Mouse (Mus musculus): ENCODE data around the gene Armc9. TPM values are rescaled to one million over a fixed set of nuclear protein-coding genes. Genes with fewer than 3 reads are reported as not detected.

Gene Armc9
- polyA plus RNA-seq, 1 experiment from 2014 or later: 30.2 TPM

GRCm38 (mm10) chr1:86265060-86265459 lies 110.5 kb downstream of the Armc9 start:
- 74% methylated on average over 3 of the region's 3 CpGs for WGBS
- H3K4me2 ChIP-seq: no peak overlapping the region
- H3K4me1 ChIP-seq: no peaks in the 10 kb centered on the region

GRCm38 (mm10) chr1:86268492-86269189 lies 114.1 kb downstream of the Armc9 start:
- no peak overlapping the region for H3K9ac ChIP-seq

More at GRCm38 (mm10) chr1:86265060-86265459, 110.5 kb downstream of the Armc9 start:
- no peak for ATAC-seq
- H3K27me3 ChIP-seq: no peaks in the 10 kb centered on the region
- no peaks in the 10 kb centered on the region for H3K36me3 ChIP-seq (ENCODE audit: poor library complexity, severe bottlenecking)
- H3K9me3 ChIP-seq (replicated peaks): no peaks in the 10 kb centered on the region
- no peak overlapping the region for H3K4me3 ChIP-seq
- no peak overlapping the region for H3K27ac ChIP-seq
- no peak overlapping the region for H3K9ac ChIP-seq

GRCm38 (mm10) chr1:86269190-86269508 lies 114.6 kb downstream of the Armc9 start:
- Histone ChIP-seq H3K27me3 (no peaks in the 10 kb centered on the region), H3K9ac (no peak overlapping the region), H3K4me1 (no peaks in the 10 kb centered on the region), H3K36me3 (ENCODE audit: poor library complexity, severe bottlenecking) (no peaks in the 10 kb centered on the region), H3K4me2 (no peak overlapping the region), H3K4me3 (no peak overlapping the region), H3K27ac (no peak overlapping the region), H3K9me3 (replicated peaks) (no peaks in the 10 kb centered on the region)
- ATAC-seq: no peak
- 86% methylated on average over 4 of the region's 4 CpGs for WGBS

More at GRCm38 (mm10) chr1:86268492-86269189, 114.1 kb downstream of the Armc9 start:
- Histone ChIP-seq H3K9me3 (replicated peaks) (no peaks in the 10 kb centered on the region), H3K4me3 (no peak overlapping the region), H3K4me2 (no peak overlapping the region), H3K36me3 (ENCODE audit: poor library complexity, severe bottlenecking) (no peaks in the 10 kb centered on the region), H3K27me3 (no peaks in the 10 kb centered on the region), H3K27ac (no peak overlapping the region), H3K4me1 (no peaks in the 10 kb centered on the region)
- no peak for ATAC-seq
- WGBS: 90% methylated on average over 9 of the region's 9 CpGs

- no peaks in the 10 kb centered on the region for H3K36me3 ChIP-seq (ENCODE audit: poor library complexity, severe bottlenecking)
- 92% methylated on average over 6 of the region's 6 CpGs for WGBS
- ATAC-seq: no peak
- H3K4me1 ChIP-seq: no peaks in the 10 kb centered on the region
- H3K27ac ChIP-seq: no peak overlapping the region
- H3K9ac ChIP-seq: no peak overlapping the region
- H3K4me3 ChIP-seq: no peak overlapping the region
- H3K4me2 ChIP-seq: no peak overlapping the region
- no peaks in the 10 kb centered on the region for H3K27me3 ChIP-seq
- H3K9me3 ChIP-seq (replicated peaks): no peaks in the 10 kb centered on the region
These were observed 117.1 kb downstream of the Armc9 start for GRCm38 (mm10) chr1:86271707-86272106.

- Histone ChIP-seq H3K4me2 (no peak overlapping the region), H3K9me3 (replicated peaks) (no peaks in the 10 kb centered on the region), H3K27me3 (no peaks in the 10 kb centered on the region), H3K4me3 (no peak overlapping the region), H3K4me1 (no peaks in the 10 kb centered on the region), H3K9ac (no peak overlapping the region), H3K36me3 (ENCODE audit: poor library complexity, severe bottlenecking) (no peaks in the 10 kb centered on the region), H3K27ac (no peak overlapping the region)
- WGBS: 93% methylated on average over 5 of the region's 5 CpGs
- no peak for ATAC-seq
These were observed 122.5 kb downstream of the Armc9 start for GRCm38 (mm10) chr1:86277055-86277454.

GRCm38 (mm10) chr1:86281781-86282536 lies 127.4 kb downstream of the Armc9 start:
- ATAC-seq: no peak
- no peaks in the 10 kb centered on the region for H3K27me3 ChIP-seq
- H3K9me3 ChIP-seq (replicated peaks): no peaks in the 10 kb centered on the region
- H3K4me3 ChIP-seq: no peak overlapping the region
- 92% methylated on average over 11 of the region's 11 CpGs for WGBS
- H3K36me3 ChIP-seq (ENCODE audit: poor library complexity, severe bottlenecking): no peaks in the 10 kb centered on the region
- no peaks in the 10 kb centered on the region for H3K4me1 ChIP-seq
- H3K27ac ChIP-seq: no peak overlapping the region
- no peak overlapping the region for H3K9ac ChIP-seq
- no peak overlapping the region for H3K4me2 ChIP-seq

- Histone ChIP-seq H3K27ac (no peak overlapping the region), H3K4me2 (no peak overlapping the region), H3K27me3 (no peaks in the 10 kb centered on the region), H3K9ac (no peak overlapping the region), H3K4me3 (no peak overlapping the region), H3K9me3 (replicated peaks) (no peaks in the 10 kb centered on the region), H3K4me1 (no peaks in the 10 kb centered on the region), H3K36me3 (ENCODE audit: poor library complexity, severe bottlenecking) (no peaks in the 10 kb centered on the region)
- ATAC-seq: no peak
- 87% methylated on average over 5 of the region's 5 CpGs for WGBS
These were observed 129.5 kb downstream of the Armc9 start for GRCm38 (mm10) chr1:86284101-86284500.

- 80% methylated on average over 6 of the region's 6 CpGs for WGBS
- no peaks in the 10 kb centered on the region for H3K4me1 ChIP-seq
- H3K27me3 ChIP-seq: no peaks in the 10 kb centered on the region
- no peak overlapping the region for H3K27ac ChIP-seq
- no peak overlapping the region for H3K4me2 ChIP-seq
- no peak for ATAC-seq
- no peaks in the 10 kb centered on the region for H3K36me3 ChIP-seq (ENCODE audit: poor library complexity, severe bottlenecking)
- H3K9me3 ChIP-seq (replicated peaks): no peaks in the 10 kb centered on the region
- H3K9ac ChIP-seq: no peak overlapping the region
- H3K4me3 ChIP-seq: no peak overlapping the region
These were observed 130.7 kb downstream of the Armc9 start for GRCm38 (mm10) chr1:86285295-86285694.

GRCm38 (mm10) chr1:86287473-86287872 lies 132.9 kb downstream of the Armc9 start:
- WGBS: 83% methylated on average over 4 of the region's 4 CpGs

GRCm38 (mm10) chr1:86290452-86290851 lies 135.9 kb downstream of the Armc9 start:
- no peaks in the 10 kb centered on the region for H3K36me3 ChIP-seq (ENCODE audit: poor library complexity, severe bottlenecking)
- peaks cover 12% of the 10 kb centered on the region for H3K4me1 ChIP-seq
- no peak overlapping the region for H3K4me2 ChIP-seq
- WGBS: 61% methylated on average over 3 of the region's 3 CpGs
- H3K27me3 ChIP-seq: no peaks in the 10 kb centered on the region
- H3K9me3 ChIP-seq (replicated peaks): no peaks in the 10 kb centered on the region
- H3K27ac ChIP-seq: no peak overlapping the region
- no peak for ATAC-seq
- H3K9ac ChIP-seq: no peak overlapping the region
- no peak overlapping the region for H3K4me3 ChIP-seq

More at GRCm38 (mm10) chr1:86287473-86287872, 132.9 kb downstream of the Armc9 start:
- Histone ChIP-seq H3K9me3 (replicated peaks) (no peaks in the 10 kb centered on the region), H3K36me3 (ENCODE audit: poor library complexity, severe bottlenecking) (no peaks in the 10 kb centered on the region), H3K27ac (no peak overlapping the region), H3K4me1 (no peaks in the 10 kb centered on the region), H3K9ac (no peak overlapping the region), H3K27me3 (no peaks in the 10 kb centered on the region), H3K4me3 (no peak overlapping the region), H3K4me2 (no peak overlapping the region)
- ATAC-seq: no peak

- Histone ChIP-seq H3K9ac (no peak overlapping the region), H3K27me3 (0 out of 2 replicates have a peak, but pooled peaks cover under 1% of the 10 kb centered on the region), H3K4me1 (peaks cover 12% of the 10 kb centered on the region), H3K9me3 (replicated peaks) (no peaks in the 10 kb centered on the region), H3K36me3 (ENCODE audit: poor library complexity, severe bottlenecking) (no peaks in the 10 kb centered on the region), H3K4me2 (no peak overlapping the region), H3K27ac (no peak overlapping the region), H3K4me3 (no peak overlapping the region)
- ATAC-seq: no peak
- WGBS: 92% methylated on average over 3 of the region's 3 CpGs
These were observed 138.5 kb downstream of the Armc9 start for GRCm38 (mm10) chr1:86293091-86293490.

- H3K27ac ChIP-seq: no peak overlapping the region
- no peak for ATAC-seq
- 84% methylated on average over 5 of the region's 5 CpGs for WGBS
- peaks cover 12% of the 10 kb centered on the region for H3K4me1 ChIP-seq
- peaks cover 4% of the 10 kb centered on the region; the same call in 1 of the 2 replicates for H3K27me3 ChIP-seq
- no peak overlapping the region for H3K4me2 ChIP-seq
- H3K9me3 ChIP-seq (replicated peaks): no peaks in the 10 kb centered on the region
- no peak overlapping the region for H3K4me3 ChIP-seq
- no peak overlapping the region for H3K9ac ChIP-seq
- H3K36me3 ChIP-seq (ENCODE audit: poor library complexity, severe bottlenecking): no peaks in the 10 kb centered on the region
These were observed 139.3 kb downstream of the Armc9 start for GRCm38 (mm10) chr1:86293868-86294267.
